Mouse (Mus musculus) 3T3-L1 (cell line): ENCODE data around the gene Olfr1367.

Experiments used
- DNase-seq: peaks from one replicate; pipeline ENCODE4 v3.0.0-alpha.2; 2015; ENCODE audit warnings: low read depth, low spot score

Gene Olfr1367

GRCm38 (mm10) chr13:21346610-21347009, at the start of gene Olfr1367:
Olfr1367 (plus strand) TSS chr13:21346910.
- DNase-seq, result no peak

GRCm38 (mm10) chr13:21298557-21298956, 48.2 kb upstream of the Olfr1367 start:
- DNase-seq, result no peak

DNA sequence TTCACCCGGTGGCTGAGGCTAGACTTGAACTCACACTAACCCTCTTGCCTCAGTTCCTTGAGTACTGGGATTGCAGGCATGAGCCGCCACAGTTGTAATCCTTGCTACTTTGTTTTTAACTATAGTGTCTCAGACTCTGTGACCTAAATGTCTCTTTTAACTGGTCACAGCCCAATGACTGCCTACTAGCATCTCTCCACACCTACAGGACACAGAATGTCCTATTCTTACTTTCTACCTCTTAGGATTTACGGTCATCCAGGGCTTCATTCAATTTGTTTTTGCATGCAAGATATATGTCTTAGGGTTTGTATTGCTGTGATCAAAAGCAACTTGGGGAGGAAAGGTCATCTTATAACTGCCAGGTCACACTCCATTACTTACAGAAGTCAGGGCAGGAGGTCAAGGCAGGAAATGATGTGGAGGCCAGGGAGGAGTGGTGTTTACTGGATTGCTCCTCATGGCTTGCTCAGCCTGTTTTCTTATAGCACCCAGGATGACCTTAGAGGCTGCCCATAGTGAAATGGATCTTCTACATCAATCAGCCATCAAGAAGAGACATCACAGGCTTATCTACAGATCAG, 42.1 kb upstream of the Olfr1367 start:
- no peak for DNase-seq

- DNase-seq, result peak; percentile 50
Measured at GRCm38 (mm10) chr13:21309788-21310187, 36.9 kb upstream of the Olfr1367 start.

GRCm38 (mm10) chr13:21311926-21312325, 34.8 kb upstream of the Olfr1367 start, which contains the start of gene Gpx6:
Gpx6 (plus strand) TSS chr13:21312125.
- DNase-seq, result no peak

DNA sequence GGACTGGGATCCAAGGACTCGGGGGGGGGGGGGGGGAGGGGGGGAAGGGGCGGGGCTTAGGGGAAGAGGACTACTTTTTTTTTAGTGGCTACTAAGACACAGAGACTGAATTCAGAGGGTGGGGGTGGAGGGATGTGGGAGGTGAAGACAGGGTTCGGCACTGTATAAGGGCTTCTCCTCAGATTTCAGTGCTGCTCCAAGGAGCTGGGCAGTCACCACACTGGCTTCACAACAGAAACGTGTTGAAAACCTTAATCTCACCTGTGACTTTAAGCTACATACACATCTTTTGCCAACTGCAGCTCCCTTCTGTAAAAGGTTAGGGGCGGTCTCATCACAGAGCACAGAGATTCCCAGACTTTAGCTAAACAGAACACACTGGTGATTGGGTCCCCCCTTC, 33.9 kb upstream of the Olfr1367 start:
- DNase-seq, result no peak

DNA sequence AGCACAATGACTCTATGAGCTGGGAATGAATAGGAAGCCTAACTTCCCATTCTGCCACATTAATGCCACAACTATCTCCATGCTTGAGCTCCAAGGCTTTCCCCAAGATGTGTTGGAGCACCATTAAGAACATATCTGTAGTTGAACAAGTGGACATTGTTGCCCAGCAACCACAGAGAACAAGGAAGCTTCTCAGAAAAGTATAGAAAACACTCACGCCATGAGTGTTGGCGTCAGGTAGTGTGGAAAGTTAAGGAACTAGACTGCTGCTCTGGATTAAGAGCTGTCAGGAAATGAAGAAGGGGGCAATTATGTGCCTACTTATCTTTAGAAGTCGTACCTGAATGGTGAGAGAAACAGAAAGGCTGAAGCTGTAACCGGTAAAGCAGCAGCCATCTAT, 32.8 kb upstream of the Olfr1367 start:
- no peak for DNase-seq

- DNase-seq, result no peak
Measured at GRCm38 (mm10) chr13:21320262-21320661, 26.4 kb upstream of the Olfr1367 start.

- DNase-seq, result no peak
Measured at GRCm38 (mm10) chr13:21321890-21322494, 24.7 kb upstream of the Olfr1367 start.

DNA sequence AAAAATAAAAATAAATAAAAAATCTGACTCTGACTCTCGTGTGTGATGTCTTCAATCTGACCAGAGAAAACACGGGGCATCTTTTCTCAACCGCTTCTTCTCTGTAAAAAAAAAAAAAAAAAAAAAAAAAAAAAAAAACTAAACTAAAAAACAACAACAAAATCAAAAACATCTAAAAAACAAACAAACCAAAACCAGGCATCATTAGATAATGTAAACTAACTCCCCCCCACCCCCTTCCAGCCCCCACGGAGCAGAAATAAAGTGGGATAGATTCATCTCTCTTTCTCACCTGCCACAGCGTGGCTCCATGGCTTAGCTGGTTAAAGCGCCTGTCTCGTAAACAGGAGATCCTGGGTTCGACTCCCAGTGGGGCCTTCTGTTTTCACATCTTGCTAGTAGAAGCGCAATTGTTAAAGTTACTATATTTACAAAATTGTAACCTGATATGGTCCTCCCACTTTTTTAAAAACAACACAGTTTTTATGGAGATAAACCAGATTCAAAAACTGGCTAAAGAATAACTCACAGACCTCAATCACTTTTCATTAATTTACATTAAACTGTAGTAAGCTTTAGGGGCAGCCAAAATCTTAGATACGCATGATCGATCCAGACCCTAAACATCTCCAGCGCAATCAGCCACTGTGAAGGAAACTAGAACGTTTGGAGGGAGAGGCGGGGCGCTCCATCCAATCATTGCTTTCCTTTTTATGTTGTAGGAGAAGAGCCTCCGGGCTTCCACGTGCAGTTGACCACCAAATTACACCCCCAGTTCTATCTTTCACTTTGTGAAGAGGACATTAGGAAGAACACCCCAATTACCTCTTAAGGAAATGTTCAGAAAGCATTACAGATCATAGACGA, 24.0 kb upstream of the Olfr1367 start:
- DNase-seq, result peak; percentile 54

GRCm38 (mm10) chr13:21323405-21323804, 23.3 kb upstream of the Olfr1367 start:
- DNase-seq, result no peak

GRCm38 (mm10) chr13:21326191-21326590, 20.5 kb upstream of the Olfr1367 start:
- peak; percentile 68 for DNase-seq

DNA sequence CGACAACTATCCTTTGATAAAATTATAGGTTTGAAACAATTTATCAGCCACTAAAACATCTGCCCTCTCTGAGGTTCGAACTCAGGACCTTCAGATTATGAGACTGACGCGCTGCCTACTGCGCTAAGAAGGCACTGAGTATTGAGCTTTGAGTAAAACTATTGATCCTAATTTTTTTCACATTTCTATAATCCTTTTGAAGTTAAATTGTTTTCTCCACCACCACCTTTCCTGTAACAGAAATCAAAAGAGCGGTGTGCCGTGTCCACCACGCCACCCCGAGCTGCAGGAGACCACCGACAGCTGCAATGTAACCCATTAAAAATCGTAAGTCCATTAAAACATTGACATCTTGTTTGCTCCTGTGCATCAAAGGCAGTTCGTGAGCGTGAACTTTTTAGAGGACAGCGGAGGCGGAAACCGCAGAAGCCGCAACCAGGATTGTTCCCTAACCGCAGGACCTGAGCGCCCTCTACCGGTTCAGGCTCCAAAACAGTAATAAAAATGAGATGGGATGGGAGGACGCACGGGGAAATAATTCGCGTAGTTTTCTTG, 20.0 kb upstream of the Olfr1367 start:
- DNase-seq, result peak; percentile 88

DNA sequence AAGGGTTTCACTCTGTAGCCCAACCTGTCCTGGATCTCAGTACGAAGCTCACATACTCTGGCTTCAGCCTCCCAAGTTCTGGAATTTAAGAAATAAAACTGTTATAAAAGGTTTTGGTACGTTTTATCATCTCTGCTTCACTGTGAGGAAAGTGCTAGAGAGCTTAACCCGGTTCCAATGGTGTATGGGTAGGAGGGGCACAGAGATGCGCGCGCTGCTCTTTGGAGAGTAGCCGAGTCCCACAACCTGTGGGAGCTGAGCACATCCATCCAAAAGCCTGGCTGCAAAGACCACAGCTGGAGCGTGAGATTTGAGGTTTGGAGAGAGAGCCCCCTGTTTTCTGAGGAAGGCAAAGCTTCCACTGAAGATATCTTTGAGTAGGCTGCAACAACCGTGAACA, 19.3 kb upstream of the Olfr1367 start:
- peak; percentile 39 for DNase-seq

- no peak for DNase-seq
Measured at GRCm38 (mm10) chr13:21350593-21350992, 3.9 kb downstream of the Olfr1367 start.

DNA sequence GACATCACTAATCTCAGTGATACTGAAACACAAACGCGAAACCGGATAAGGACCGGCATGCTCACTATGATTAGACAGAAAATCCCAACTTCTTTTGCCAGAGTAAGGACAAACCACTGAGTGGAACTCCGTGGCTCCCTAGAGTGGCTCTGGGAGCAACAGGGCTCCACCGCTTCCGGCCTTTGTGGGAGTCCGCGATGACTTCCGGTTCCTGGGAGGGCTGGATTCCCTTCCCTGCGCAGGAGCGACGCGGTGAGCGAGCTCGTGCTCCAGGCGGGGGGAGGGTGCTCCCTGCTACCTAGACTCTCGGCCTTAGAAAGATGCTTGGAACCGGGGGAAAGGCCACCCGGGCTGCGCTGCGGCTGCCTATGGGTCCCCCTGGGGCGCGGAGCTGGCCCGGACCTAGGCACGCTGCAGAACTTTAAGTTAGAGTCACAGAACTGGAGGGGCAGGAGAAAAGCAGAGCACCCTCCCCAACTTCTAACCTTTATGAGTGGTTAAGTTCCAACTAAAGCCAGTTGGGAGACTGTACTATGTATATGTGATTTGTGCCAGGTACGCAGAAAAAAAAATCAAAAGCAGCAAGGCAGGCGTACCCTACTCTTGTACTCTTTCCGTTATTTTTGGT, 16.0 kb downstream of the Olfr1367 start, which contains the start of gene Zscan12:
Gene Zscan12, plus strand, starts transcription at position 200 of the 628 bp plus-strand sequence.
- DNase-seq, result peak; percentile 96

GRCm38 (mm10) chr13:21363719-21364118, 17.0 kb downstream of the Olfr1367 start:
- DNase-seq, result peak; percentile 16

- DNase-seq, result peak; percentile 12
Measured at GRCm38 (mm10) chr13:21366635-21367034, 19.9 kb downstream of the Olfr1367 start.

- DNase-seq, result no peak
Measured at GRCm38 (mm10) chr13:21372700-21373099, 26.0 kb downstream of the Olfr1367 start.

- DNase-seq, result no peak
Measured at GRCm38 (mm10) chr13:21377773-21378172, 31.1 kb downstream of the Olfr1367 start.

DNA sequence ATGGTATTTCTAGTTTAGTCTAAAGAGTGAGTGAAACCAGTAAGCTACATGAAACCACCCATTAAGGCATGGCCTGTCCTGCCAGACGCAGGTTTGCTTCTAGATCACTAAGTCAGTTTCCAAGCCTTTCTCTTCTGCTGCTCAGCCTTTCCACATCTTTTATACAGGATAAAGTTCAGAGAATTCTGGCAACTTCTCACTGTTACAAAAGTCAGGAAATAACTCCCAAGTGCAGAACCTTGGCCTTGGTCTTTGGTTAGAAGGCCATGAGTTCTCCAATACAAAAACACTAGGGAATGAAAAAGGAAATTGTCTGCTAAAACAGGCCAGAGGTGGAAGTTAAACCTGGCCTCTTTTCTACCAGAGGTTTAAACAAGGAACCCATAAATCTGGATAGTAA, 48.5 kb downstream of the Olfr1367 start:
- no peak for DNase-seq

DNA sequence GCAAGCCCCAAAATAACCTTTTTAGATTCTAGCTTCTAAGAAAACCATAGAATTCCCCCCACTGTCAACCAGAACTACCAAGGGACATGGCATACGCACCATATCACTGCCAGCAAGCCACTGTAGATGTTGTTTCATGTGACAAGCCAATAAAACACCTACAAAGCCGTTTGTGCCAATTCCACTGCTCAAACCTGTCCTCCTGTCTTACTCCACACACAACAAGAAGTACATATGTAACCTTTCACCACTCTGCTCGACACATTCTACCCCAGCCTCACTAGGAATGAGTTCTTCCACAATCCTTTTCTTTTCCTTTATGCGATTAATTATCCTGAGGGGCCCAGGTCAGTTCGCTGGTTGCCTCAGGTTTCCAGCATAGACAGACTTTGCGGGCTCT, 48.9 kb downstream of the Olfr1367 start:
- DNase-seq, result no peak
